Mouse (Mus musculus) ES-Bruce4 (cell line): Measurements from ENCODE around the gene Tbc1d8. TPM values are rescaled to one million over a fixed set of nuclear protein-coding genes. Genes with fewer than 3 reads are reported as not detected.

Experiments used
- H3K27ac ChIP-seq: 2 replicates; pipeline ENCODE4 v1.5.1; 2012; ENCODE audit warnings: low read length, inconsistent platforms; ENCODE audit not compliant: insufficient read depth
- H3K27me3 ChIP-seq: 2 replicates; pipeline ENCODE4 v1.6.1; 2012; ENCODE audit warnings: mild to moderate bottlenecking, low read length, inconsistent platforms; ENCODE audit not compliant: control insufficient read depth, poor library complexity, insufficient read depth, severe bottlenecking
- H3K36me3 ChIP-seq: 2 replicates; pipeline ENCODE4 v1.6.1; 2012; ENCODE audit warnings: inconsistent platforms, mild to moderate bottlenecking, low read length, moderate library complexity; ENCODE audit not compliant: control insufficient read depth, poor library complexity, insufficient read depth, severe bottlenecking
- H3K4me1 ChIP-seq: one replicate; pipeline ENCODE4 v1.8.1; 2011; ENCODE audit warnings: low read length; ENCODE audit not compliant: control insufficient read depth, insufficient read depth
- H3K4me3 ChIP-seq: 2 replicates; pipeline ENCODE4 v1.5.1; 2011; ENCODE audit warnings: low read depth, mild to moderate bottlenecking, low read length
- H3K9ac ChIP-seq: 2 replicates; pipeline ENCODE4 v1.6.1; 2012; ENCODE audit warnings: low read depth, mild to moderate bottlenecking, inconsistent platforms; ENCODE audit not compliant: poor library complexity, severe bottlenecking
- H3K9me3 ChIP-seq: replicated peaks from 2 replicates; pipeline ENCODE4 v1.6.1; 2012; ENCODE audit warnings: mild to moderate bottlenecking, low read length, inconsistent platforms; ENCODE audit not compliant: control insufficient read depth, poor library complexity, insufficient read depth, severe bottlenecking
- CTCF ChIP-seq: IDR thresholded peaks from one replicate; pipeline ENCODE4 v1.8.1; 2011; ENCODE audit warnings: low read depth, low read length
- EP300 ChIP-seq: IDR thresholded peaks from 2 replicates; pipeline ENCODE4 v1.6.1; 2011; ENCODE audit warnings: low read depth, low read length; ENCODE audit not compliant: insufficient read depth
- POLR2A ChIP-seq: IDR thresholded peaks from one replicate; pipeline ENCODE4 v1.8.1; 2011; ENCODE audit warnings: low read length; ENCODE audit not compliant: insufficient read depth
- polyA plus RNA-seq: library from polyadenylated mRNA; stranded (reverse); fragments of >200 nt; gene quantifications from 2 replicates; pipeline ENCODE4 v1.2.4, GENCODE M21; 2011; ENCODE audit warnings: low read depth; ENCODE audit not compliant: missing spikeins, insufficient read depth, insufficient read length

Tbc1d8 gene
- polyA plus RNA-seq, 1 experiment, result 35.2 TPM

- H3K27me3 ChIP-seq, result no peaks in the 10 kb centered on the region
- peaks cover 4% of the 10 kb centered on the region for H3K4me1 ChIP-seq
- no peak overlapping the region for H3K4me3 ChIP-seq
- H3K27ac ChIP-seq, result no peak overlapping the region
- no peak for TF ChIP-seq EP300
- no peak for TF ChIP-seq CTCF
- no peak for TF ChIP-seq POLR2A
- no peaks in the 10 kb centered on the region for H3K36me3 ChIP-seq
- H3K9me3 ChIP-seq, result no peaks in the 10 kb centered on the region
- no peak overlapping the region for H3K9ac ChIP-seq
These were observed 32.4 kb downstream of the Tbc1d8 start for GRCm38 (mm10) chr1:39446178-39446577.

DNA sequence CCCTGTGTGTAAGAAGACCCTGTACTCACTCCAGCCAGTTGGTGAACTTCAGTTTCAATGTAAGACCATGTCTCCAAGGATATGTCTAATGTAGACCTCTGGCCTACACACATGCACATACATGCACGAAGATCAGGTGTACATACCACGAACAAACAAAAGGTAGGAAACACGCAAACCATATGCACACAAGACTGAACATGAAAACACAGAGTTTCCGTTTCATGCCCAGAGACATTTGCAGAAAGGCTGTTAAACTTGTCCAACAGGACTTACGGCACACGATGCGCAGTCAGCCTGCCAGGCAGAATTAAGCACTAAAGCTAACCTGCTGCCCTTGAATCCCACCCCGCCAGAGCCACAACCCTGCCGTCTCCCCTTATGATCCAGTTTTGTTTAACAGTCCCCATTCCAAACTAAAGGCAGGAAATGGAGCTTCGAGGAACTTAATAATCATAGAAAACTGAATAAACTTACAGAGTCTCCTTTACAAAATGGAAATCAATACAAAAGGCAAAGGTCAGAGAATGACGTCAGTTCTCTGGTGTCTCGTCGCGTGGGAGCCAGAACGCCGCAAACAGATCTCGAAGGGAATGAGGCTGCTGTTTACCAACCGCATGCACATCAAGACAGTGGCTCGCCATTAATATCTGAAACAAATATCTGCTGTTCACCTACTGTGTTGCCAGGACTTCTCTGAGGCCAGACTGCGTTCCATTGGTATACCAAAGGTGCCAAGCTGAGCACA lies 33.1 kb downstream of the Tbc1d8 start:
- Histone ChIP-seq H3K9ac (no peak overlapping the region), H3K4me1 (peaks cover 4% of the 10 kb centered on the region), H3K9me3 (no peaks in the 10 kb centered on the region), H3K27me3 (no peaks in the 10 kb centered on the region), H3K36me3 (no peaks in the 10 kb centered on the region), H3K27ac (no peak overlapping the region), H3K4me3 (no peak overlapping the region)
- TF ChIP-seq EP300 (no peak), POLR2A (no peak), CTCF (no peak)

DNA sequence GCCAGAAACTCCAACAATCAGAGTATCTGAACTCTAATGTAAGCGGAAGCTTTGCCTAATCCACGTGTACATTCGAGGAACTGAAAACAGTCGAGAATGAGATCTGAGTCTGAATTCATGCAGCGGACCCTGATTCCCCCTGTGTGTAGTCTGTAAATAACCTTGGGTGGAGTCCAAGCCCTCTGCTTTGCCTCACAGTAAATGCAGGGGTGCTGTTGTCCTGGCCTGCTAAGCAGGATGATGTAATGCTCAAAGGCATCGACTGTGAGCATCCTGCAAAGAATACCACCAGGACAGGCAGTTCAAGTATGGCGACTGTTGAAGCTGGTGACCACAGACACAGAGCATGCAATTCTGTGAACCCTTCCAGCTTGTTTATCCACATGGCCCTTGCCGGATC lies 34.8 kb downstream of the Tbc1d8 start:
- Histone ChIP-seq H3K27ac (no peak overlapping the region), H3K9ac (no peak overlapping the region), H3K4me3 (no peak overlapping the region), H3K4me1 (no peaks in the 10 kb centered on the region), H3K9me3 (no peaks in the 10 kb centered on the region), H3K27me3 (no peaks in the 10 kb centered on the region), H3K36me3 (no peaks in the 10 kb centered on the region)
- TF ChIP-seq POLR2A, result no peak
- no peak for TF ChIP-seq CTCF
- TF ChIP-seq EP300, result no peak

DNA sequence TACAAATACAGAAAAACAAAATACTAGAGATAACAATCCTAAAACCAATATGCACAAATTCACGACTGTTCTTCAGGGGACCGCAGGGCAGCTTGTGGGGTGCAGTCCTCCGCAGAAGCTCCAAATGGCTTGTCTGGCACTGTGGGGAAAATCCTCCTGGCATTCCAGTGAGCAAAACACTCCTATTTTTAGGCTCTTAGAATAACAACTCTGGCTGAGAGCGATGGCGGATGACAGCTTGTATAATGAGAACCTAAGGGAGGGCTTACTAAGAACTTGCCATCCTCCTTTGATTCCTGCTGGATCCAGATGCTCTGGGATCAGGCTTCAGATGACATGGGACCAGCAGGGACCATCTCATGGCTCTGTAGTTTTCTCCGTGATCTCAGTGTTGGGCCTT lies 36.9 kb downstream of the Tbc1d8 start:
- Histone ChIP-seq H3K9me3 (no peaks in the 10 kb centered on the region), H3K36me3 (no peaks in the 10 kb centered on the region), H3K27me3 (no peaks in the 10 kb centered on the region), H3K27ac (no peak overlapping the region), H3K4me1 (no peaks in the 10 kb centered on the region), H3K4me3 (no peak overlapping the region), H3K9ac (no peak overlapping the region)
- TF ChIP-seq CTCF (no peak), POLR2A (no peak)

- TF ChIP-seq POLR2A (no peak), EP300 (no peak), CTCF (no peak)
- H3K27ac ChIP-seq, result no peak overlapping the region
- H3K27me3 ChIP-seq, result no peaks in the 10 kb centered on the region
- H3K9me3 ChIP-seq, result no peaks in the 10 kb centered on the region
- no peak overlapping the region for H3K9ac ChIP-seq
- no peaks in the 10 kb centered on the region for H3K4me1 ChIP-seq
- no peak overlapping the region for H3K4me3 ChIP-seq
- H3K36me3 ChIP-seq, result no peaks in the 10 kb centered on the region
These were observed 38.6 kb downstream of the Tbc1d8 start for GRCm38 (mm10) chr1:39439661-39440548.

- no peak overlapping the region for H3K4me3 ChIP-seq
- no peaks in the 10 kb centered on the region for H3K27me3 ChIP-seq
- H3K27ac ChIP-seq, result no peak overlapping the region
- no peaks in the 10 kb centered on the region for H3K4me1 ChIP-seq
- no peaks in the 10 kb centered on the region for H3K9me3 ChIP-seq
- TF ChIP-seq CTCF (no peak), EP300 (no peak), POLR2A (no peak)
- no peaks in the 10 kb centered on the region for H3K36me3 ChIP-seq
- no peak overlapping the region for H3K9ac ChIP-seq
These were observed 39.9 kb downstream of the Tbc1d8 start for GRCm38 (mm10) chr1:39438629-39439028.
